Mouse (Mus musculus) E14TG2a.4 (cell line): Measurements from ENCODE around the gene Rapgef4.

Experiments used
- CTCF ChIP-seq: conservative IDR thresholded peaks from 2 replicates; pipeline ENCODE4 v1.5.1; 2014; ENCODE audit warnings: low read length
- NANOG ChIP-seq: IDR thresholded peaks from 2 replicates; pipeline ENCODE4 v1.6.1; 2014; ENCODE audit warnings: borderline replicate concordance, low read length, mixed read lengths
- POU5F1 ChIP-seq: IDR thresholded peaks from 2 replicates; pipeline ENCODE4 v1.6.1; 2014; ENCODE audit warnings: low read length, borderline replicate concordance

- no peak for TF ChIP-seq CTCF
- TF ChIP-seq NANOG = no peak
- no peak for TF ChIP-seq POU5F1
Measured at GRCm38 (mm10) chr2:72177214-72178023, 196.4 kb downstream of the Rapgef4 start.
